Mouse (Mus musculus) right cerebral cortex, postnatal 25 days (tissue): Measurements from ENCODE around the gene Gnpda2.

Source experiments
- DNase-seq: peaks from one replicate; pipeline ENCODE4 v3.0.0; 2022

Gene Gnpda2

DNA sequence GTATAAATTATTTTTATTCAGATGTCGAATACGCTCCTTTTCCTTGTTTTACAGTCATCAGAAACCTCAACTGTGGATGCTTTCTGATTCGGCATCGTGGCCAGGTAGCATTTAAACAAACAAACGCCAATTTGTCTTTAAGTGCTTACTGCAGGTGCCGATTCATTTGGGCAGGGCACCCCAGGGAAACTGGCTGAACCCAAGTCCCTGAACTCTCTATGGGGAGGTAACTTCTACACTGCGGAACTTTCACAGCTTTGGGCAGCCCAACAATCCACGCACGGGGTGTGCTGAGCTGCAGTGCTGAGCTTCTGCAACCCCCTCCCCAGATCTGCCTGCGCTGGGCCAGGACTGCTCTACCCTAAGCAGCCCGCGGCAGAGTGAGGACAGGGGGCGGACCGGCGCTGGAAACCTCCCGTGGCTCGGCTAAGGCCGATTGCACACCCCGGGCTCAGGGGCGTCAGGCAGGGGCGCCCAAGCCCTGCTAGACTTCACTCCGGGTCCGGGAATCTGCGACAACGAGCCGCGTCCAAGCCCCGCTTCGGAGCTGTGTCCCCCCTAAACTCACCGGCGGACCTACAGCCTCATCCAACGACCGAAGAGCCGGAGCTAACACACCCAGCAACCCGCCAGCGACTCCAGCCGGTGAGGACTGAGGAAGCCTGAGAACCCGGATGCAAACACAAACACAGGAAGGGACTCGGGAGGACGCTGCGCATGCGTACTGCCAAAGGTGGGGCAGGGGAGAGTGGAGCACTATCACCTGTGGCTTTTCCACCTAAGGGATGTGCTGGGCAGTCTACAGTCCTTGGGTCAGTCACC, at the start of gene Gnpda2:
Gene Gnpda2 (minus strand): TSS at position 701 of the 822 bp plus-strand sequence.
- DNase-seq: peak; percentile 88

GRCm38 (mm10) chr5:69634766-69635165, 42.6 kb upstream of the Gnpda2 start:
- no peak for DNase-seq

DNA sequence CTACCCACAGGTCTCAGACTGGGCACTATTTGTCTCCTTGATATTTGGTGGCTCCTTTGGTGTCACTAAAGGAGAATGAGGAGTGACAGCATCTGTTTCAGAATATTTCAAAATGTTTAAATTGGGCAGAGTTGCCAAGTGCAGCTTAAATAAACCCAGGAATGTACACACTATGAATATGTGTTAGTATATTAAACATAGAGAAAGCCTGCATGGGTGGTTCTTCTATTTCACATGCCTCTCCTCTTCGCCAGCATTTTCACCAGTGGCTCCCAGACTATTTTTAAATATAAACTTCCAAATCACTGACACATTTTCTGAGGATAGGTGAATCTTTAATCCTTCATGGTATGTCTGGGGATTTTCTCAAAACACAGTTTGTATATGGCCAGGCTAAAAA, 28.8 kb upstream of the Gnpda2 start:
- DNase-seq: no peak

GRCm38 (mm10) chr5:69613209-69613796, 21.2 kb upstream of the Gnpda2 start:
- DNase-seq: no peak

- DNase-seq: no peak
Observed at GRCm38 (mm10) chr5:69601027-69601426, 8.9 kb upstream of the Gnpda2 start.

DNA sequence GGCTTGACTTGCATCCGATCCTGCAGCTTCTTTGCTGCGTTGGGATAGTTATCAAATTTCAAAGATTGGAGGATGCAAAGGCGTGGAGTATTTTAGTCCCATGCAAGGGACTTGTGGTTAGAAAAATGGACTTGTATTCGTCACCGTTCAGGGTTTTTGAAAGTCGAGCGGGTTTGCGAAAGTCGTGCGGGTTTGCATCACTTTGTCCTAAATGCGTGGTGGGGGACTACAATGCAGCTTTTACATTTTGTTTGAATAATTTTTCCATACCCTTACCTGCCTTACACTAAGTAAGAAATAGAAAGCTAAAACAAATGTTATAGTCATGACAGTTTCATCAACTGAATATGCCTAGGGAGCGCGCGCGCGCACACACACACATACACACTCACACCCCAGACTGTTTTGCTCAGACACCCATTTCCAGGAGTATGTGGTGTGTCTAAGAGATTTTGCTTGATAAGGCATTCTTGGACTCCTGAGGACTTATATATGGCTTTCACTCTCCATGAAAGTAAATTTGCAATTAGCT, 34.7 kb downstream of the Gnpda2 start:
- DNase-seq: no peak

GRCm38 (mm10) chr5:69556628-69557403, 35.3 kb downstream of the Gnpda2 start, which contains the start of gene Guf1:
TSS of gene Guf1 (plus strand) at chr5:69556923.
- DNase-seq: peak; percentile 93

DNA sequence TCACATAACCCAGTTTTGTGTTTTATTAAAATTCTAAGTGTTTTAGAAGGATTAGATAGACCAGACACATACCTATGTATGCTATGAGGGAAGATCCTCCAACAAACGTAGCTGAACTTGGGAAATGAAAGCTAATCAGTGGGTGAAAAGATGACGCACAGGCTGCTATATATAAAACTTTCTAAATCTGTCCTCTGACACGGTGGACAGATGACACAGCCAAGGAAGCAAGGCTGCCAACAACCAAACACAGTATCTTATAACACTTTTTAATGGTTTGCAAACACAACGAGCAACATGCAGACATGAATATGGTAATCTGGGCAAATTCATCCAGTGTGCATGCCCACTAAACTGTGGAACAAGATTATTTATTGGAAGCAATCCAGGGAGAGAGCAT, 49.7 kb downstream of the Gnpda2 start, which contains the start of gene Yipf7:
Gene Yipf7 (minus strand): TSS at position 160 of the 400 bp plus-strand sequence.
- DNase-seq: peak; percentile 5

GRCm38 (mm10) chr5:69541680-69542079, 50.5 kb downstream of the Gnpda2 start:
- no peak for DNase-seq

- DNase-seq: no peak
Observed at GRCm38 (mm10) chr5:69523944-69524343, 68.2 kb downstream of the Gnpda2 start.
